Mouse (Mus musculus) megakaryocyte progenitor cell, adult 5-6 weeks (primary cell): ENCODE data around the gene Msl2. TPM values are rescaled to one million over a fixed set of nuclear protein-coding genes. Genes with fewer than 3 reads are reported as not detected.

Experiments used
- ATAC-seq: replicated peaks from 2 replicates; pipeline ENCODE4 v1.8.0; 2016; ENCODE audit warnings: mild to moderate bottlenecking, moderate TSS enrichment, inconsistent platforms; ENCODE audit not compliant: poor library complexity
- total RNA-seq, 2 experiments: library from RNA; stranded (forward) in 1 of 2; stranded (reverse) in 1 of 2; fragments of 157-497, 149-512 nt in 1 of 2; fragments of 200-1000 nt in 1 of 2; gene quantifications; 2 replicates each; pipeline versions ENCODE4 v1.2.3 to v1.2.4; 2015 to 2017

Msl2 gene
- total RNA-seq, 2 experiments from 2014 or later = 37.1 to 94.2 TPM

GRCm38 (mm10) chr9:101114182-101114884 lies 40.4 kb downstream of the Msl2 start:
- peak; percentile 88 for ATAC-seq

GRCm38 (mm10) chr9:101143635-101144034 lies 69.7 kb downstream of the Msl2 start:
- ATAC-seq = no peak

GRCm38 (mm10) chr9:101152872-101153271 lies 79.0 kb downstream of the Msl2 start:
- no peak for ATAC-seq

Other genes with a start within 250 kb of the Msl2 start
- gene Pccb, start 39.2 kb upstream of the Msl2 start, total RNA-seq (2015) = 19.4 and 21.7 TPM in 2 replicates
- gene Pccb, start 39.2 kb upstream of the Msl2 start, total RNA-seq (2017) = 16.0 and 18.2 TPM in 2 replicates
- 8.3 and 12.4 TPM in 2 replicates for gene Ppp2r3a, start 177.7 kb downstream of the Msl2 start, total RNA-seq (2015)
- gene Ppp2r3a, start 177.7 kb downstream of the Msl2 start, total RNA-seq (2017) = 7.9 and 9.4 TPM in 2 replicates